Mouse (Mus musculus) forebrain, embryonic 16.5 days (tissue): Measurements from ENCODE around the gene Ctnnd2. TPM values are rescaled to one million over a fixed set of nuclear protein-coding genes. Genes with fewer than 3 reads are reported as not detected.

Source experiments
- ATAC-seq: fragments of 200-750 bp; cut with Nextera tagmentation; 2 replicates; pipeline ENCODE4 v1.8.0; 2017; ENCODE audit warnings: mild to moderate bottlenecking, moderate library complexity
- H3K27ac ChIP-seq: fragments of 300-500 bp; sonication (generic); 2 replicates; pipeline ENCODE4 v1.5.1; 2014; ENCODE audit warnings: low read length, control low read depth
- H3K27me3 ChIP-seq: fragments of 300-500 bp; sonication (generic); replicated peaks from 2 replicates; pipeline ENCODE4 v1.6.1; 2014; ENCODE audit warnings: low read length; ENCODE audit not compliant: control insufficient read depth, insufficient read depth
- H3K36me3 ChIP-seq: fragments of 300-500 bp; sonication (generic); 2 replicates; pipeline ENCODE4 v1.6.1; 2014; ENCODE audit not compliant: control insufficient read depth, insufficient read depth
- H3K4me1 ChIP-seq: fragments of 300-500 bp; sonication (generic); replicated peaks from 2 replicates; pipeline ENCODE4 v1.6.1; 2014; ENCODE audit warnings: low read length; ENCODE audit not compliant: control insufficient read depth, insufficient read depth
- H3K4me2 ChIP-seq: fragments of 300-500 bp; sonication (generic); 2 replicates; pipeline ENCODE4 v1.6.1; 2014; ENCODE audit warnings: mild to moderate bottlenecking, low read length, control low read depth
- H3K4me3 ChIP-seq: fragments of 300-500 bp; sonication (generic); replicated peaks from 2 replicates; pipeline ENCODE4 v1.5.1; 2014; ENCODE audit warnings: mild to moderate bottlenecking, low read length, control low read depth
- H3K9ac ChIP-seq: fragments of 300-500 bp; sonication (generic); replicated peaks from 2 replicates; pipeline ENCODE4 v1.6.1; 2014; ENCODE audit warnings: low read depth, low read length, control low read depth
- H3K9me3 ChIP-seq: fragments of 300-500 bp; sonication (generic); 2 replicates; pipeline ENCODE4 v1.6.1; 2016; ENCODE audit warnings: low read length; ENCODE audit not compliant: control insufficient read depth
- WGBS: fragments of 180-500 bp; shearing (Covaris S2); extraction: QIAGEN DNeasy Blood & Tissue Kit; methylation state at CpG from one replicate; pipeline ENCODE4 v1.1.7; 2014; 5-methylcytosine and 5-hydroxymethylcytosine counted together
- polyA plus RNA-seq: library from polyadenylated mRNA; unstranded; fragments of >200 nt; fragmentation: Nextera tagmentation; extraction: Ambion mirVana; gene quantifications from 2 replicates; pipeline ENCODE4 v1.2.1, GENCODE M21; 2015

The Ctnnd2 gene
- polyA plus RNA-seq, 1 experiment from 2014 or later = 82.7 TPM

- H3K27me3 ChIP-seq = no peaks in the 10 kb centered on the region
- H3K9ac ChIP-seq = peak overlapping the region; percentile 99
- peak overlapping the region; percentile 89 for H3K4me3 ChIP-seq
- 27% methylated on average over 7 of the region's 7 CpGs for WGBS
- no peaks in the 10 kb centered on the region for H3K9me3 ChIP-seq
- no peak for ATAC-seq
- no peaks in the 10 kb centered on the region for H3K36me3 ChIP-seq
- H3K4me1 ChIP-seq = peaks cover 13% of the 10 kb centered on the region
- H3K4me2 ChIP-seq = peak overlapping the region; percentile 72
- peak overlapping the region; percentile 99 for H3K27ac ChIP-seq
Observed at GRCm38 (mm10) chr15:30174321-30174720, 1.9 kb downstream of the Ctnnd2 start.

GRCm38 (mm10) chr15:30184020-30184419 is 11.6 kb downstream of the Ctnnd2 start:
- 79% methylated on average over 7 of the region's 7 CpGs for WGBS
- no peak for ATAC-seq
- Histone ChIP-seq H3K27me3 (no peaks in the 10 kb centered on the region), H3K9me3 (peaks cover 5% of the 10 kb centered on the region; the same call in 1 of the 2 replicates), H3K36me3 (no peaks in the 10 kb centered on the region), H3K4me3 (no peak overlapping the region), H3K4me1 (0 out of 2 replicates have a peak, but pooled peaks cover 2% of the 10 kb centered on the region), H3K27ac (no peak overlapping the region), H3K4me2 (no peak overlapping the region), H3K9ac (no peak overlapping the region)

DNA sequence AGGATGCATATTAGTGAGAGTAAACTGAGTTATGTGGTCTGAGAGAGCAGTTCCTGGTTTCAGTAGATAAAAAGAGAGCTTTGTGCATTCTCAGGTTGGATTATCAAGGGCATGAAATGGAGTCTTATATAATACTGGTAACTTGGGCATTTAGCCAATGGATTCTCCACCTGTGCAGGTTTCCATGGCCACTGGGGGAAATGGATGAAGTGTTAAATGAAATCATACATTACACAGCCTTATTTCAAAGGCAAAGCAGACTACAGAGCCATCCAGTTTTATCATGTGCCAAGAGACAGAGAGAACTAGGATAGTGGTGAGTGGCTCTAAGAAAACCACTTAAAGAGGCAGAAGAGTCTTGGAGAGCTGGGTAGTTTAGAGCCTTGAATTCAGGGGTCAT is 18.5 kb downstream of the Ctnnd2 start:
- Histone ChIP-seq H3K27ac (no peak overlapping the region), H3K9me3 (peaks cover 5% of the 10 kb centered on the region; the same call in 1 of the 2 replicates), H3K4me2 (no peak overlapping the region), H3K36me3 (no peaks in the 10 kb centered on the region), H3K4me3 (no peak overlapping the region), H3K27me3 (no peaks in the 10 kb centered on the region), H3K4me1 (peaks cover 12% of the 10 kb centered on the region), H3K9ac (no peak overlapping the region)
- no peak for ATAC-seq

DNA sequence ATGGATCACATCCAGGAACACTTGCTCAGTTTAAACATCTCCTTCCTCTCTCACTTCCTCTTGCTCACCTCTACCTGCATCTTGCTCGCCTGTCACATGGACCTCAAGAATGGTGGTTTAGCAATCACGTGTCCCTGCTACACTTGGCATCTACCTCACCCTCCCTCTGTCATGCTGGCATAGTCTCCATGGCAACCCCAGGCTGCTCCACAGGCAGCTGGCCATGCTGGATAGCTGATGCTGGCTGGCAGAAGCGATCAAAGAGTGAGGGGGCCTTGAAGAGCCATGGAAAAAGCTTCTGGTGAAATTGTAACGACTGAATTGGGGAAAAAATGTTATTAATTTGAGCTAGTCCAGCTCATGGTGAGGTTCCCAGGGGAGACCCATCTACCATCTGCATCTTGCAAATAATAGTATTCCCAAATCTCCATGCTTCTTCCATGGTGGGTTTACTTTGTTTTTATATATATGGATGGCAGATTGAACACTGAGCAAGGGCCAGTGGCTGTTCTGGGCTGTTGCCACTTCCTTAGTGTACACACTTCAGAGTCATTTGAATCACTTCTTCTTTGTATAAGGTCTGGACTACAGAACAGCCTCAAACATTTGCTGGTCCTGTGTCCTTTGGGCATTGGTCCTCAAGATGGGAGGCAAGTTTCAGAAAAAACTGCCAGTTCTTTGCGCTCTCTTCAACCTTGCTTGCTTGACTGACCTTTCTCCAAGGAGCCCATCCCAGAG is 19.7 kb downstream of the Ctnnd2 start:
- H3K27me3 ChIP-seq = no peaks in the 10 kb centered on the region
- H3K9ac ChIP-seq = no peak overlapping the region
- WGBS = 36% methylated on average over 5 of the region's 5 CpGs
- ATAC-seq = peak; percentile 96
- no peaks in the 10 kb centered on the region for H3K36me3 ChIP-seq
- H3K4me2 ChIP-seq = no peak overlapping the region
- peaks cover 12% of the 10 kb centered on the region for H3K4me1 ChIP-seq
- no peak overlapping the region for H3K4me3 ChIP-seq
- no peak overlapping the region for H3K27ac ChIP-seq
- H3K9me3 ChIP-seq = peaks cover 5% of the 10 kb centered on the region; the same call in 1 of the 2 replicates

- H3K4me1 ChIP-seq = peaks cover 11% of the 10 kb centered on the region; the same call in 1 of the 2 replicates
- H3K36me3 ChIP-seq = no peaks in the 10 kb centered on the region
- ATAC-seq = no peak
- WGBS = 81% methylated on average over 3 of the region's 3 CpGs
- no peak overlapping the region for H3K27ac ChIP-seq
- no peak overlapping the region for H3K4me2 ChIP-seq
- H3K9me3 ChIP-seq = no peaks in the 10 kb centered on the region
- H3K9ac ChIP-seq = no peak overlapping the region
- H3K4me3 ChIP-seq = no peak overlapping the region
- no peaks in the 10 kb centered on the region for H3K27me3 ChIP-seq
Observed at GRCm38 (mm10) chr15:30198429-30198828, 26.0 kb downstream of the Ctnnd2 start.

DNA sequence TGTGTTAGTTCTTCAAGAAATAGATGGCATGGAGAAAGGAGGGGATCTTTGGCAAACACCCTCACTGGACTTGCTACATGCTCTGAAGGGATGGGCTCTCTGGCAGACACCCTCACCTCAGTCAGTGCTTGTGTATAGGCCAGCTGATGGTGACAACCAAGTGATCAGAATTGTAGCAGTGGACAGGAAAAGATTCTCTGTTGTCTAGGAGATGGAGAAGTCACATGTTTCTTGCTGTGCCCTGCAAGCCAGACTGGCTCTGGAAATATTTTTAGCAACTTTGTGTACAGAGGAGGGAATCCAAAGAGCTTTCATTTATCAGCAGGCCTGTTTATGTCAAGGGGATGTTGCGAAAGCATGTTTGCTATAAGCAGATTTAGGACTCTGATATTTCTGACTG is 27.4 kb downstream of the Ctnnd2 start:
- Histone ChIP-seq H3K27me3 (no peaks in the 10 kb centered on the region), H3K27ac (no peak overlapping the region), H3K9ac (no peak overlapping the region), H3K9me3 (no peaks in the 10 kb centered on the region), H3K4me1 (peaks cover 14% of the 10 kb centered on the region; the same call in 1 of the 2 replicates), H3K4me2 (no peak overlapping the region), H3K4me3 (no peak overlapping the region), H3K36me3 (no peaks in the 10 kb centered on the region)
- 79% methylated on average over 1 of the region's 1 CpGs for WGBS
- no peak for ATAC-seq

DNA sequence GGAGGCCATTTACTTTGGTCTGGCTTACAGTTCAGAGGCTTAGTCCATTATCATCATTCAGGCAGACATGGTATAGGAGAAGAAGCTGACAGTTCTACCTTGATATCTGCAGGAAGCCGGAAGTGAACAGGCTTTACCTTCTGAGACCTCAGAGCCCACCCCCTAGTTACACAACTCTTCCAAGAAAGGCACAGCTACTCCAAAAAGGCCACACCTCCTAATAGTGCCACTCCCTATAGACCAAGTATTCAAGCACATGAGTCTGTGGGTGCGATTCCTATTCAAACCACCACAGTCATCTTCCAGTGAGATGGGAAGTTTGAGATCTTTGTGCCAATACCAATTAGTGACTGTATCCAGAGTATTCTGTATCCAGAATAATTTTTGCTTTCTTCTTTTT is 28.8 kb downstream of the Ctnnd2 start:
- 81% methylated on average over 2 of the region's 2 CpGs for WGBS
- H3K4me1 ChIP-seq = peaks cover 14% of the 10 kb centered on the region; the same call in 1 of the 2 replicates
- no peaks in the 10 kb centered on the region for H3K27me3 ChIP-seq
- H3K9ac ChIP-seq = no peak overlapping the region
- H3K9me3 ChIP-seq = no peaks in the 10 kb centered on the region
- H3K4me3 ChIP-seq = no peak overlapping the region
- H3K4me2 ChIP-seq = no peak overlapping the region
- no peaks in the 10 kb centered on the region for H3K36me3 ChIP-seq
- no peak overlapping the region for H3K27ac ChIP-seq
- ATAC-seq = peak; percentile 27

GRCm38 (mm10) chr15:30201617-30202016 is 29.2 kb downstream of the Ctnnd2 start:
- no peak overlapping the region for H3K9ac ChIP-seq
- H3K4me1 ChIP-seq = peaks cover 14% of the 10 kb centered on the region; the same call in 1 of the 2 replicates
- no peak overlapping the region for H3K27ac ChIP-seq
- ATAC-seq = peak; percentile 76
- H3K4me2 ChIP-seq = no peak overlapping the region
- H3K4me3 ChIP-seq = no peak overlapping the region
- H3K27me3 ChIP-seq = no peaks in the 10 kb centered on the region
- H3K36me3 ChIP-seq = no peaks in the 10 kb centered on the region
- 47% methylated on average over 3 of the region's 3 CpGs for WGBS
- no peaks in the 10 kb centered on the region for H3K9me3 ChIP-seq

DNA sequence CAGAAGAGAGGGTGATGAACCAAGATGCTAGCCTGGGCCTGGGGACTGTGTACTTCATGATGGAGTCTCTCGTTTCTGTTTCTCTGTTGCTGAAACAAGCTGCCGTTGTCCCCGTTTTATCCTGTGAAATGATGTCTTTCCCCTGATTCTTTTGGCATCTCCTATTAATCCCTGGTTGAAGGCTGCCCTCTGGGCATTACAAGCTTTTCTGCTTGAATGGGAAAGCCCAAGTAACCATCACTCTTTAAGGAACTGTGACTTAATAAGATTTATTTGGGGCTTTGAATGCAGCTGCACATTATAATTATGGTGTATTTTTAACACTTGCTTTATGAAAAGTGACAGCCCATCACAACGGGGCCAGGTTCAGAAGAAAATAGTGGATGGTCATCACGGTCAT is 40.4 kb downstream of the Ctnnd2 start:
- no peak overlapping the region for H3K4me3 ChIP-seq
- no peak overlapping the region for H3K27ac ChIP-seq
- no peak overlapping the region for H3K9ac ChIP-seq
- no peaks in the 10 kb centered on the region for H3K27me3 ChIP-seq
- no peaks in the 10 kb centered on the region for H3K9me3 ChIP-seq
- no peaks in the 10 kb centered on the region for H3K36me3 ChIP-seq
- H3K4me2 ChIP-seq = no peak overlapping the region
- H3K4me1 ChIP-seq = no peaks in the 10 kb centered on the region
- no peak for ATAC-seq
- 54% methylated on average over 5 of the region's 5 CpGs for WGBS
